Mouse (Mus musculus) midbrain, embryonic 16.5 days (tissue): ENCODE data around the gene Numa1. TPM values are rescaled to one million over a fixed set of nuclear protein-coding genes. Genes with fewer than 3 reads are reported as not detected.

ENCODE experiments used
- polyA plus RNA-seq: library from polyadenylated mRNA; unstranded; fragments of >200 nt; fragmentation: Nextera tagmentation; extraction: Ambion mirVana; gene quantifications from 2 replicates; pipeline ENCODE4 v1.2.1, GENCODE M21; 2015

The Numa1 gene
- polyA plus RNA-seq, 1 experiment from 2014 or later = 37.8 TPM

Other genes with a start within 250 kb of the Numa1 start
- 0.21 TPM in 1 of 2 replicates, not detected in the other for gene Phox2a, start 115.8 kb upstream of the Numa1 start, polyA plus RNA-seq
- gene Inppl1, start 95.9 kb upstream of the Numa1 start, polyA plus RNA-seq = 4.2 and 10.2 TPM in 2 replicates
- gene Folr2, start 76.9 kb upstream of the Numa1 start, polyA plus RNA-seq = 1.0 and 1.1 TPM in 2 replicates
- 71.6 and 79.9 TPM in 2 replicates for gene Anapc15, start 70.4 kb upstream of the Numa1 start, polyA plus RNA-seq
- gene Folr1, start 63.3 kb upstream of the Numa1 start, polyA plus RNA-seq = 23.7 and 24.2 TPM in 2 replicates
- 138 and 144 TPM in 2 replicates for gene Lamtor1, start 28.2 kb upstream of the Numa1 start, polyA plus RNA-seq
- gene Tomt, start 27.8 kb upstream of the Numa1 start, polyA plus RNA-seq = 0.21 and 0.35 TPM in 2 replicates
- gene Lrrc51, start 216 bp upstream of the Numa1 start, polyA plus RNA-seq = 11.6 and 13.4 TPM in 2 replicates
- gene Il18bp, start 84.6 kb downstream of the Numa1 start, polyA plus RNA-seq = 4.1 and 4.9 TPM in 2 replicates
- 36.1 and 36.6 TPM in 2 replicates for gene Rnf121, start 131.4 kb downstream of the Numa1 start, polyA plus RNA-seq
- 28.7 and 31.5 TPM in 2 replicates for gene Xndc1, start 131.4 kb downstream of the Numa1 start, polyA plus RNA-seq
- 1.1 and 1.3 TPM in 2 replicates for gene Xntrpc, start 131.6 kb downstream of the Numa1 start, polyA plus RNA-seq
- not detected in 2 replicates for gene Trpc2, start 149.0 kb downstream of the Numa1 start, polyA plus RNA-seq
- 0.25 and 0.57 TPM in 2 replicates for gene Art1, start 167.6 kb downstream of the Numa1 start, polyA plus RNA-seq
- gene Art5, start 175.4 kb downstream of the Numa1 start, polyA plus RNA-seq = 0.17 TPM in 1 of 2 replicates, not detected in the other
- gene Chrna10, start 182.7 kb downstream of the Numa1 start, polyA plus RNA-seq = not detected in 2 replicates